Mouse (Mus musculus) MEL (cell line): ENCODE measurements around the gene Tesk1. TPM values are rescaled to one million over a fixed set of nuclear protein-coding genes. Genes with fewer than 3 reads are reported as not detected.

Source experiments
- DNase-seq: peaks from one replicate; pipeline ENCODE4 v3.0.0; 2011; ENCODE audit warnings: low read depth, low spot score
- H3K27ac ChIP-seq: 2 replicates; pipeline ENCODE4 v1.5.1; 2012; ENCODE audit warnings: low read depth, mild to moderate bottlenecking, control low read depth, low read length, moderate library complexity; ENCODE audit not compliant: control insufficient read depth
- H3K27me3 ChIP-seq, 2 experiments: fragments of 150-350 bp in 1 of 2; sonication (generic) in 1 of 2; 2 replicates each; pipeline ENCODE4 v1.6.1; 2012; ENCODE audit warnings: low read length in 2 of 2, mild to moderate bottlenecking in 2 of 2, improper control_type of control experiment in 1 of 2, moderate library complexity in 1 of 2; ENCODE audit not compliant: insufficient read depth in 2 of 2, control insufficient read depth in 1 of 2
- H3K36me3 ChIP-seq, 2 experiments: 2 replicates each; pipeline ENCODE4 v1.6.1; 2012 to 2014; ENCODE audit warnings: low read length in 2 of 2, improper control_type of control experiment in 1 of 2, inconsistent platforms in 1 of 2, mild to moderate bottlenecking in 1 of 2; ENCODE audit not compliant: insufficient read depth in 2 of 2, control insufficient read depth in 1 of 2
- H3K4me1 ChIP-seq, 2 experiments: fragments of 150-350 bp in 1 of 2; sonication (generic) in 1 of 2; 2 replicates each; pipeline ENCODE4 v1.6.1; 2012; ENCODE audit warnings: low read length in 2 of 2, improper control_type of control experiment in 1 of 2, mild to moderate bottlenecking in 1 of 2; ENCODE audit not compliant: insufficient read depth in 2 of 2, control insufficient read depth in 1 of 2
- H3K4me3 ChIP-seq, 2 experiments: fragments of 150-350 bp in 1 of 2; sonication (generic) in 1 of 2; 2 replicates each; pipeline ENCODE4 v1.5.1; 2012; ENCODE audit warnings: low read depth in 2 of 2, low read length in 2 of 2, mild to moderate bottlenecking in 2 of 2, moderate library complexity in 2 of 2, control low read depth in 1 of 2, improper control_type of control experiment in 1 of 2; ENCODE audit not compliant: control insufficient read depth in 1 of 2, insufficient read depth in 1 of 2
- H3K79me2 ChIP-seq: 2 replicates; pipeline ENCODE4 v1.6.1; 2012; ENCODE audit warnings: mild to moderate bottlenecking, low read length, moderate library complexity; ENCODE audit not compliant: control insufficient read depth, poor library complexity, insufficient read depth
- H3K9ac ChIP-seq: 2 replicates; pipeline ENCODE4 v1.6.1; 2012; ENCODE audit warnings: low read depth, mild to moderate bottlenecking, control low read depth, low read length, moderate library complexity; ENCODE audit not compliant: control insufficient read depth, poor library complexity, severe bottlenecking
- H3K9me3 ChIP-seq: fragments of 150-350 bp; sonication (generic); replicated peaks from 2 replicates; pipeline ENCODE4 v1.6.1; 2012; ENCODE audit warnings: mild to moderate bottlenecking, low read length, improper control_type of control experiment, moderate library complexity; ENCODE audit not compliant: insufficient read depth
- BHLHE40 ChIP-seq: IDR thresholded peaks from 2 replicates; pipeline ENCODE4 v1.6.1; 2012; ENCODE audit warnings: low read depth, mild to moderate bottlenecking, inconsistent platforms, low read length, improper control_type of control experiment, borderline replicate concordance
- CHD1 ChIP-seq: IDR thresholded peaks from 2 replicates; pipeline ENCODE4 v1.6.1; 2012; ENCODE audit warnings: low read depth, mild to moderate bottlenecking, inconsistent platforms, low read length, improper control_type of control experiment
- CHD2 ChIP-seq: IDR thresholded peaks from 2 replicates; pipeline ENCODE4 v1.6.1; 2011; ENCODE audit warnings: low read length, improper control_type of control experiment
- GABPA ChIP-seq: IDR thresholded peaks from 2 replicates; pipeline ENCODE4 v1.6.1; 2012; ENCODE audit warnings: low read depth, mild to moderate bottlenecking, inconsistent platforms, low read length, improper control_type of control experiment, moderate library complexity
- KAT2A ChIP-seq: conservative IDR thresholded peaks from 2 replicates; pipeline ENCODE4 v1.6.1; 2012; ENCODE audit warnings: low read depth, low read length, improper control_type of control experiment, inconsistent platforms
- MAX ChIP-seq: IDR thresholded peaks from 2 replicates; pipeline ENCODE4 v1.6.1; 2011; ENCODE audit warnings: low read length, improper control_type of control experiment
- MEF2A ChIP-seq: IDR thresholded peaks from 2 replicates; pipeline ENCODE4 v1.6.1; 2014; ENCODE audit warnings: low read depth, mild to moderate bottlenecking, inconsistent platforms, low read length, improper control_type of control experiment; ENCODE audit not compliant: poor library complexity, insufficient replicate concordance, severe bottlenecking; ENCODE audit errors: extremely low read depth
- MXI1 ChIP-seq: IDR thresholded peaks from 2 replicates; pipeline ENCODE4 v1.6.1; 2011; ENCODE audit warnings: mild to moderate bottlenecking, low read depth, low read length, improper control_type of control experiment
- POLR2AphosphoS2 ChIP-seq: IDR thresholded peaks from 2 replicates; pipeline ENCODE4 v1.6.1; 2011; ENCODE audit warnings: low read length, improper control_type of control experiment
- POLR2AphosphoS5 ChIP-seq: IDR thresholded peaks from 2 replicates; pipeline ENCODE4 v1.6.1; 2012; ENCODE audit warnings: low read depth, borderline replicate concordance, mild to moderate bottlenecking, inconsistent platforms, low read length, moderate library complexity, mixed read lengths
- RCOR1 ChIP-seq: IDR thresholded peaks from 2 replicates; pipeline ENCODE4 v1.6.1; 2012; ENCODE audit warnings: low read depth, mild to moderate bottlenecking, inconsistent platforms, low read length, improper control_type of control experiment
- TCF12 ChIP-seq: IDR thresholded peaks from 2 replicates; pipeline ENCODE4 v1.6.1; 2014; ENCODE audit warnings: low read depth, mild to moderate bottlenecking, inconsistent platforms, low read length, improper control_type of control experiment, moderate library complexity
- UBTF ChIP-seq: IDR thresholded peaks from 2 replicates; pipeline ENCODE4 v1.6.1; 2012; ENCODE audit warnings: low read depth, mild to moderate bottlenecking, inconsistent platforms, low read length, improper control_type of control experiment, moderate library complexity, borderline replicate concordance; ENCODE audit not compliant: insufficient read depth
- USF2 ChIP-seq, 2 experiments: IDR thresholded peaks; 2 replicates each; pipeline ENCODE4 v1.6.1; 2011 to 2012; ENCODE audit warnings: improper control_type of control experiment in 2 of 2, low read length in 2 of 2, borderline replicate concordance in 1 of 2, inconsistent platforms in 1 of 2, low read depth in 1 of 2, mild to moderate bottlenecking in 1 of 2; ENCODE audit not compliant: insufficient read depth in 1 of 2
- polyA plus RNA-seq, 2 experiments: library from polyadenylated mRNA; stranded (reverse) in 1 of 2; unstranded in 1 of 2; fragments of >175 nt in 1 of 2; fragments of >200 nt in 1 of 2; gene quantifications; 2 replicates each; pipeline versions ENCODE4 v1.2.1 to v1.2.4; 2012; ENCODE audit warnings: low replicate concordance in 2 of 2, low read depth in 1 of 2; ENCODE audit not compliant: insufficient read length in 2 of 2, insufficient read depth in 1 of 2, missing spikeins in 1 of 2
- total RNA-seq: library from RNA; depleted of rRNA; stranded (reverse); fragments of 300-350 nt; gene quantifications from 2 replicates; pipeline ENCODE4 v1.2.3, GENCODE M21; 2012

The Tesk1 gene
- total and polyA plus RNA-seq, 3 experiments: 9.1 to 24.6 TPM; not detected in 1

DNA sequence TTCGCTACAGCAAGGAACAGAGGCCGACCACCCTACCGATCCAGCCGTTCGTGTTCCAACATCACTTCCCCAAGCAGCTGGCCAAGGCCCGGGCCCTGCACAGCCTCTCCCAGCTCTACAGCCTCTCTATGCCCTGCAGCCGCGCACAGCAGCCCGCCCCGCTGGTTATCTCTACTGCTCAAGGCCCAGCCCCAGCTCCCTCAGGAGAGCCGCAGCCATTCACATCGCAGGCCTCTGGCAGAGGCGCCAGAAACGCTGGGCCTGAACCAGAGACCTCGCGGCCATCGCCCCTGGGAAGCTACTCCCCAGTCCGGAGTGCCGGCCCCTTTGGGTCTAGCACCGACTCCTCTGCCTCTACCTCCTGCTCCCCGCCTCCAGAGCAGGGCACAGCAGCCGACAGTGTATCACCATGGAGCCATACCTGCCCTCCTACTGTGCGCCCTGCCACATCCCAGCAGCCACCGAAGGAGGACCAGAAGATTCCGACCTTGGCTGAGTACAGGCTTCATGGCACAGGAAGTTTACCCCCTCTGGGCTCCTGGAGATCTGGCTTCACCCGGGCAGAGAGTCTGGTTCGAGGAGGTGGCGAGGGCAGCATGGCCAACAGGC, 20.0 kb upstream of the Tesk1 start:
- no peaks in the 10 kb centered on the region for H3K27me3 ChIP-seq
- H3K9me3 ChIP-seq: no peaks in the 10 kb centered on the region
- H3K9ac ChIP-seq: no peak overlapping the region
- no peaks in the 10 kb centered on the region; the same call in 1 of the 2 replicates for H3K79me2 ChIP-seq
- TF ChIP-seq UBTF: no peak
- TF ChIP-seq GABPA: no peak
- no peak for TF ChIP-seq CHD2
- TF ChIP-seq POLR2AphosphoS5: no peak
- H3K4me1 ChIP-seq: peaks cover 8 to 29% of the 10 kb centered on the region in 2 experiments; a peak in 3 of 4 replicates
- no peak overlapping the region for H3K4me3 ChIP-seq
- DNase-seq: no peak
- peaks cover 0 to 28% of the 10 kb centered on the region in 2 experiments; a peak in 3 of 4 replicates for H3K36me3 ChIP-seq
- H3K27ac ChIP-seq: no peak overlapping the region

DNA sequence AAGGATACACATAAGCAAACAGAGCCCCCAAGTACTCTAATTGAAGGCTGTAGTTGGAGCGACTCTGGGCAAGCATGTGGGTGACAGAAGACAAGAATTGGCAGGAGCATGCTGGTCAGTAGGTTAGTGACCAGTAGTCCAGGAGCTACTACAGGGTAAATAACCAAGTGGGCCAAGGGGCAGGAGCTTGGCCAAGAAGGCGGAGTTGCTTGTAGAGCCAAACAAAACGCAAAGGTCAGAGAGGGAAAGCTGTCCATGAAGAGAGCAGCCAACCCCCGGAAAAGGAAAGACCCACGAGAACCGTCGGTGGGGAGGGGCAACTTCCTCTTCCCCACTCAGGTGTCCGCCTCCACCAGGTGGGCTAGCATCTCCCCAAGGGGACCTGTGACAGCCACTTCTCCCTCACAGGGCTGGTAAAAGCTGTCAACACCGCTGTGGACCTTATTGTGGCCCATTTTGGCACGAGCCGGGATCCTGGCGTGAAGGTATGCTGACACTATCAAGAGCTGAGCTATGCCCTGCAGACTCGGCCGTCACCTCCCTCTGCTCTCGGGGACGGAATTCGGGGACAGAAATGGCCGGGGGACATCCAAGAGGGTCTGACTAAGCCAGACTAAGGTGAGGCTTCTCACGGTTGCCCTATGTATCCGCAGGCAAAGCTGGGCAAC, 18.3 kb upstream of the Tesk1 start:
- Histone ChIP-seq H3K4me1 (peaks cover 2 to 19% of the 10 kb centered on the region in 2 experiments; a peak in 3 of 4 replicates), H3K9me3 (no peaks in the 10 kb centered on the region), H3K4me3 (no peak overlapping the region), H3K36me3 (peaks cover 0 to 18% of the 10 kb centered on the region in 2 experiments; a peak in 3 of 4 replicates), H3K27ac (no peak overlapping the region), H3K79me2 (no peaks in the 10 kb centered on the region), H3K27me3 (no peaks in the 10 kb centered on the region), H3K9ac (no peak overlapping the region)
- no peak for DNase-seq
- no peak for TF ChIP-seq TCF12
- no peak for TF ChIP-seq POLR2AphosphoS2
- TF ChIP-seq KAT2A: no peak
- no peak for TF ChIP-seq RCOR1
- TF ChIP-seq MAX: no peak
- TF ChIP-seq MXI1: no peak
- TF ChIP-seq USF2 (IDR thresholded peaks at IDR 0.05; ENCODE audit: borderline replicate concordance in 1 of 2, insufficient read depth in 1 of 2, low read depth in 1 of 2, low read length in 2 of 2): no peak
- no peak for TF ChIP-seq CHD1
- TF ChIP-seq CHD2: no peak
- TF ChIP-seq BHLHE40: no peak
- no peak for TF ChIP-seq MEF2A
